Mouse (Mus musculus) brain, embryonic 14.5 days (tissue): Measurements from ENCODE around the gene Tbxa2r. TPM values are rescaled to one million over a fixed set of nuclear protein-coding genes. Genes with fewer than 3 reads are reported as not detected.

ENCODE experiments used
- DNase-seq: peaks from one replicate; pipeline ENCODE4 v3.0.0-alpha.2; 2011; ENCODE audit warnings: low read depth
- CTCF ChIP-seq: fragments of 200-500 bp; IDR thresholded peaks from 2 replicates; pipeline ENCODE4 v1.5.1; 2012; ENCODE audit warnings: inconsistent platforms, mild to moderate bottlenecking, moderate library complexity, borderline replicate concordance; ENCODE audit not compliant: insufficient read depth, insufficient read length; ENCODE audit errors: extremely low read depth
- POLR2A ChIP-seq: fragments of 200-500 bp; IDR thresholded peaks from 2 replicates; pipeline ENCODE4 v1.6.1; 2012; ENCODE audit warnings: mild to moderate bottlenecking, inconsistent platforms, borderline replicate concordance; ENCODE audit not compliant: poor library complexity, insufficient read depth, insufficient read length, severe bottlenecking; ENCODE audit errors: extremely low read depth
- polyA plus RNA-seq: library from polyadenylated mRNA; depleted of rRNA; stranded (reverse); fragments of >200 nt; gene quantifications from 2 replicates; pipeline ENCODE4 v1.2.3, GENCODE M21; 2012

Gene Tbxa2r
- polyA plus RNA-seq, 1 experiment: 5.3 TPM

GRCm38 (mm10) chr10:81326858-81327257 lies 1.7 kb upstream of the Tbxa2r start:
- TF ChIP-seq CTCF (no peak), POLR2A (no peak)
- no peak for DNase-seq

- TF ChIP-seq CTCF: no peak
- TF ChIP-seq POLR2A: no peak
Observed at GRCm38 (mm10) chr10:81327959-81328358, 572 bp upstream of the Tbxa2r start.

GRCm38 (mm10) chr10:81329194-81329975 lies 854 bp downstream of the Tbxa2r start:
- TF ChIP-seq POLR2A: no peak
- no peak for TF ChIP-seq CTCF
- no peak for DNase-seq

More at GRCm38 (mm10) chr10:81327959-81328358, 572 bp upstream of the Tbxa2r start:
- DNase-seq: no peak

GRCm38 (mm10) chr10:81330007-81330406 lies 1.5 kb downstream of the Tbxa2r start:
- TF ChIP-seq POLR2A (no peak), CTCF (no peak)
- DNase-seq: no peak

- DNase-seq: no peak
- TF ChIP-seq CTCF (no peak), POLR2A (no peak)
Observed at GRCm38 (mm10) chr10:81332277-81332676, 3.7 kb downstream of the Tbxa2r start.

GRCm38 (mm10) chr10:81334324-81334723 lies 5.8 kb downstream of the Tbxa2r start:
- TF ChIP-seq POLR2A (no peak), CTCF (no peak)
- DNase-seq: no peak

- DNase-seq: no peak
- TF ChIP-seq CTCF: no peak
- TF ChIP-seq POLR2A: no peak
Observed at GRCm38 (mm10) chr10:81335393-81336340, 7.1 kb downstream of the Tbxa2r start.

- no peak for DNase-seq
- TF ChIP-seq POLR2A: no peak
- no peak for TF ChIP-seq CTCF
Observed at GRCm38 (mm10) chr10:81336558-81336957, 8.0 kb downstream of the Tbxa2r start.

- TF ChIP-seq POLR2A: no peak
- DNase-seq: no peak
Observed at GRCm38 (mm10) chr10:81340551-81341332, 12.2 kb downstream of the Tbxa2r start.

- DNase-seq: no peak
- TF ChIP-seq POLR2A (no peak), CTCF (peak; percentile 77)
Observed at GRCm38 (mm10) chr10:81341333-81341949, 12.9 kb downstream of the Tbxa2r start.
